Mouse (Mus musculus): Measurements from ENCODE around the gene Btbd3. TPM values are rescaled to one million over a fixed set of nuclear protein-coding genes. Genes with fewer than 3 reads are reported as not detected.

Btbd3 gene
- polyA plus RNA-seq, 1 experiment from 2014 or later, result 13.0 TPM

DNA sequence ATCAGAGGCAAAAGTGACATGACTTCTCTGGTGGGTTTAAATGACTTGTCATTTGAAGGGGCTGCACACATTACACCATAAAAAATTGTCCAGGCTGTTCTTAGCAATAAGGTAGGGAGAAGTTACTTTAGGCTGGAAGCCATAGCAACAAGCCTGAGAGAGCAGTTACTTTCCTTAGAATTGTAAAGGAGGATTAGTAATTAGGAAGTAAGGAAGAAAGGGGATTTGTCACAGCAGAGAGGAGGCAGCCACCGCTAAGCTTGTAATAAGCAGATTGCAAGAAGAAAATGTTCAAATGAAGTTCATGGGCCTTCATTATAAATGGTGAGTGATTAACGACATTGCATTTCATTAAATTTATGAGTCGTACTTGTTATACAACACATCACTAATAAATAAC is 190.1 kb downstream of the Btbd3 start:
- DNase-seq (ENCODE audit: low spot score) (no peak), ATAC-seq (replicated peaks; ENCODE audit: low FRiP score, low read depth) (no peak)
- H3K27ac ChIP-seq, result no peak overlapping the region
- no peaks in the 10 kb centered on the region for H3K27me3 ChIP-seq (ENCODE audit: insufficient read depth, low read length)
- no peak overlapping the region for H3K4me2 ChIP-seq (ENCODE audit: low read length)
- no peaks in the 10 kb centered on the region for H3K4me1 ChIP-seq (replicated peaks; ENCODE audit: insufficient read depth, low read length)
- 66% methylated on average over 3 of the region's 3 CpGs for WGBS
- TF ChIP-seq CTCF (IDR thresholded peaks at IDR 0.05; ENCODE audit: low read depth), result no peak
- H3K36me3 ChIP-seq (ENCODE audit: insufficient read depth, low read length), result no peaks in the 10 kb centered on the region
- no peak overlapping the region for H3K9ac ChIP-seq (ENCODE audit: low read depth, low read length)
- H3K9me3 ChIP-seq (replicated peaks; ENCODE audit: low read length), result no peaks in the 10 kb centered on the region
- no peak overlapping the region for H3K4me3 ChIP-seq (replicated peaks; ENCODE audit: low read depth, low read length)

DNA sequence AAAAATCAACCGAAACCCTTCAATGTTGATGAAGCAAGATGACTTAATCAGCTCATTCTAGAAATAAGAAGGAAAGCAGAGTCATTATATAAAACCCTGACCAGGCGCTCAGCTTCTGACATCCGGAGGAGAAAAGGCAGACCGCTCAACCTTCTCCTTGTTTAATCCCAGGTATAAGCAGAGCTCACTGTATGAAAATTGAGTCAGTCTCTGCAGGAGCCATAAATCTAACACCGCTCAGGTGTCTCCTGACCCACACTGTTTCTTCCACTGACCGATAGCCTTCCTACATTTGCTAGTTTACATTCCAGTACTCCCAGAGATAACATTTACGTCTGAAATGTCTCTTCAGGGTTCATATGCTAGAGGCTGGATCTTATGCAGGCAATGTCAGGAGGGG is 190.6 kb downstream of the Btbd3 start:
- Histone ChIP-seq H3K4me2 (ENCODE audit: low read length) (no peak overlapping the region), H3K27me3 (ENCODE audit: insufficient read depth, low read length) (no peaks in the 10 kb centered on the region), H3K9ac (ENCODE audit: low read depth, low read length) (no peak overlapping the region), H3K4me3 (replicated peaks; ENCODE audit: low read depth, low read length) (no peak overlapping the region), H3K36me3 (ENCODE audit: insufficient read depth, low read length) (no peaks in the 10 kb centered on the region), H3K9me3 (replicated peaks; ENCODE audit: low read length) (no peaks in the 10 kb centered on the region), H3K27ac (no peak overlapping the region), H3K4me1 (replicated peaks; ENCODE audit: insufficient read depth, low read length) (no peaks in the 10 kb centered on the region)
- 71% methylated on average over 7 of the region's 7 CpGs for WGBS
- TF ChIP-seq CTCF (IDR thresholded peaks at IDR 0.05; ENCODE audit: low read depth), result no peak
- no peak for DNase-seq (ENCODE audit: low spot score)
- ATAC-seq (replicated peaks; ENCODE audit: low FRiP score, low read depth), result no peak

DNA sequence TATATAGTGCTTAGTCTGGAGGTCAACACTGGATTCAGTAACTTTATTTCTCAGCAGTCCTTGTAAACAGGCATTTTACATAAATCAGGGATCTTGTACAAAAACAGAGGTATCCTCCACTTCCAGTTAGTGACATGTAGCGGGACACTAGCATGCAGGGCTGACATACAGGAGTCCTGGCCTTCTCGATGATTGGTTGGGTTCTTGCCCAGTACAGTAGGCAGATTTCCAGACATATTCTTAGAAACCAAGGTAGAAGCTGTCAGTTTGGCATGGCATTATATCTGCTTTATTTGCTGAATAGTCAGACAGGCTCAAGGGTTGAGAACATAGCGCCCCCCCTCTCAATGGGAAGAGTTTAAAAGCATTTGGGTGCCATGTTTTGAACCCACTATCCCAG is 191.3 kb downstream of the Btbd3 start:
- Histone ChIP-seq H3K4me1 (replicated peaks; ENCODE audit: insufficient read depth, low read length) (no peaks in the 10 kb centered on the region), H3K4me3 (replicated peaks; ENCODE audit: low read depth, low read length) (no peak overlapping the region), H3K4me2 (ENCODE audit: low read length) (no peak overlapping the region), H3K36me3 (ENCODE audit: insufficient read depth, low read length) (no peaks in the 10 kb centered on the region), H3K27me3 (ENCODE audit: insufficient read depth, low read length) (no peaks in the 10 kb centered on the region), H3K9ac (ENCODE audit: low read depth, low read length) (no peak overlapping the region), H3K27ac (no peak overlapping the region), H3K9me3 (replicated peaks; ENCODE audit: low read length) (no peaks in the 10 kb centered on the region)
- no peak for ATAC-seq (replicated peaks; ENCODE audit: low FRiP score, low read depth)
- DNase-seq (ENCODE audit: low spot score), result no peak
- TF ChIP-seq CTCF (IDR thresholded peaks at IDR 0.05; ENCODE audit: low read depth), result no peak
- 86% methylated on average over 3 of the region's 3 CpGs for WGBS

DNA sequence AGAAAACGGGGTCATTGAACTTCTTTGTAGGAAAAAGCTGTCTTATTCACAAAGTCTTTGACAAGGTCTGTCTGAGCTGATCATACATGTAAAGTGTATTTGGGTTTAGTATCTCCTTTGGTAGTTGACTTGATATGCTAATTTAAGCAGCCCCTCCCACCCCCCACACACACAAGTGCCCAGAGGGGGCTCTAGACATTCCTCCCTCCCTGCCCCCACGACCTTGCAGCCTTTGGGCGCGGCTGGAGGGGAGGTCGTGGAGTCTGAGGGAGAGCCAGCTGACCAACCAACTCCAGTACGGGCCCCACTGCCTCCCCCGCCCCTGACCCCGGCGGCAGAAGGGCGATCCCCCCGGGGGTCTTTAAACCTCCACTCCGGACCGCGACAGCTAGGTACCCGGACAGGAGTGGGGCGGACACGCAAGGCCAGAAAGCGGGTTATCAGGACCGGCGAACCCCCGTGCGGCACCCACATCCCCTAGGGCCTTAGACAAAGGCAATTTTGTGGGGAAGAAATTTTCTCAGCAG is 211.7 kb downstream of the Btbd3 start:
- ATAC-seq (replicated peaks; ENCODE audit: low FRiP score, low read depth) (no peak), DNase-seq (ENCODE audit: low spot score) (no peak)
- H3K36me3 ChIP-seq (ENCODE audit: insufficient read depth, low read length), result no peaks in the 10 kb centered on the region
- 68% methylated on average over 22 of the region's 22 CpGs for WGBS
- no peak overlapping the region for H3K27ac ChIP-seq
- H3K4me2 ChIP-seq (ENCODE audit: low read length), result no peak overlapping the region
- H3K9ac ChIP-seq (ENCODE audit: low read depth, low read length), result no peak overlapping the region
- H3K27me3 ChIP-seq (ENCODE audit: insufficient read depth, low read length), result no peaks in the 10 kb centered on the region
- no peak overlapping the region for H3K4me3 ChIP-seq (replicated peaks; ENCODE audit: low read depth, low read length)
- no peaks in the 10 kb centered on the region for H3K4me1 ChIP-seq (replicated peaks; ENCODE audit: insufficient read depth, low read length)
- TF ChIP-seq CTCF (IDR thresholded peaks at IDR 0.05; ENCODE audit: low read depth), result no peak
- H3K9me3 ChIP-seq (replicated peaks; ENCODE audit: low read length), result no peaks in the 10 kb centered on the region

DNA sequence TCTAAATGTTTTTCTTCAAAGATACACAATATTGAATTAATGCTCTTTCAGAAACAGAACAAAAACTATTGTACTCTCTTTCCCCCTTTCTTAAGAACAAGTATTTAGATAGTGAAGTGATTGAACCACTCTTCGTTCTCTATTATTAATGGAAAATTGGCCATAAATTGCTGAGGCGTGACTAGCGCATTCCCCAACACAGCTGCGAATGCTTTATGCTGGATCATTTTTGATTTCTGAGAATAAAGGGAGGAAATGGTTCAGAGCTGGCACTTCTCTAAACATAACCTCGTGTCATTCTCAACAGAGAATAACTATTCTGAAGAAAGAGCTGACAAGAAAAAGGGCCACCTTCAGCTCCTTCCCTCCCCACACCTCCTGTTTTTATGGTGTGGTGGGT is 217.0 kb downstream of the Btbd3 start:
- 81% methylated on average over 5 of the region's 5 CpGs for WGBS
- Histone ChIP-seq H3K4me1 (replicated peaks; ENCODE audit: insufficient read depth, low read length) (no peaks in the 10 kb centered on the region), H3K4me3 (replicated peaks; ENCODE audit: low read depth, low read length) (no peak overlapping the region), H3K27me3 (ENCODE audit: insufficient read depth, low read length) (no peaks in the 10 kb centered on the region), H3K27ac (no peak overlapping the region), H3K9ac (ENCODE audit: low read depth, low read length) (no peak overlapping the region), H3K36me3 (ENCODE audit: insufficient read depth, low read length) (no peaks in the 10 kb centered on the region), H3K9me3 (replicated peaks; ENCODE audit: low read length) (no peaks in the 10 kb centered on the region), H3K4me2 (ENCODE audit: low read length) (no peak overlapping the region)
- no peak for DNase-seq (ENCODE audit: low spot score)
- no peak for TF ChIP-seq CTCF (IDR thresholded peaks at IDR 0.05; ENCODE audit: low read depth)
- ATAC-seq (replicated peaks; ENCODE audit: low FRiP score, low read depth), result no peak

DNA sequence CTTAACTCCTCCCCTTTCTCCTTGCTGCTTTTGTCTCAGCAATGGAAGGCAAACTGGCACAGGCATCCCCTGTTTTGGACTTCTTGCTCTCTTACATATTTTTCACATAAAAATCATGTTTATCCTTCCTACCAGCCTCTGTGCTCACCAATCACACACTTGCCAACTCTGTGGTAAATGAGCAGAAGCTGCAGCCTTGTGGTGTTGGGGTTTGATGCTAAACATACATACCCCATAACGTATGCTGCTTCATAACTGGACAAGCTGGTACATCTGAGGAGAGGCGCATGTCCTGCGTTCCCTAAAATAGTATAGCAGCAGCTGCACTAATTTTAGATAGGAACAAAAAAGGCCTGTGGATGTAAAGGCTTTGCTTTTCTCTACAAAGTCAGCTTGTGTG is 220.1 kb downstream of the Btbd3 start:
- no peak for ATAC-seq (replicated peaks; ENCODE audit: low FRiP score, low read depth)
- no peak overlapping the region for H3K4me3 ChIP-seq (replicated peaks; ENCODE audit: low read depth, low read length)
- WGBS, result 88% methylated on average over 3 of the region's 3 CpGs

DNA sequence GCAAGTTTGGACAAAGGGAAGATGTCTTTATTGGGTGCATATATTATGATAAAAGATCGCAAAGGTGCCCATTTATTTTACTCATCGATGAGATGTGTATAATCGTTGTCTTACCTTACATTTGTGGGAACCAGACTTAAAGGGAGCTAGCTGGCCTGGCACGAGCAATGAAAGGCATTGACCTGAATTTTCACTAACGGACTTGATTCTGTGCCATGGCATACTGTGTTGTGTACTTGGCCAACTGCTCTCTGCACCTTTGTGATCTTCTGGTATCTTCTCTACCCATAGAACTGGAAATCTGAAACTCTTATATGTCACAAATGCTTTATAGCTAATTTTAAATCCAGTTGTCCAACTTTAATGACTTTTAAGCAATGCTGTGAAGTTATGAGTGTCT is 220.9 kb downstream of the Btbd3 start:
- DNase-seq (ENCODE audit: low spot score) (no peak), ATAC-seq (replicated peaks; ENCODE audit: low FRiP score, low read depth) (no peak)
- WGBS, result 95% methylated on average over 5 of the region's 5 CpGs
- Histone ChIP-seq H3K9me3 (replicated peaks; ENCODE audit: low read length) (no peaks in the 10 kb centered on the region), H3K4me3 (replicated peaks; ENCODE audit: low read depth, low read length) (no peak overlapping the region), H3K27ac (no peak overlapping the region), H3K36me3 (ENCODE audit: insufficient read depth, low read length) (no peaks in the 10 kb centered on the region), H3K4me2 (ENCODE audit: low read length) (no peak overlapping the region), H3K4me1 (replicated peaks; ENCODE audit: insufficient read depth, low read length) (no peaks in the 10 kb centered on the region), H3K9ac (ENCODE audit: low read depth, low read length) (no peak overlapping the region), H3K27me3 (ENCODE audit: insufficient read depth, low read length) (no peaks in the 10 kb centered on the region)
- TF ChIP-seq CTCF (IDR thresholded peaks at IDR 0.05; ENCODE audit: low read depth), result no peak

More for the DNA sequence above, 220.1 kb downstream of the Btbd3 start:
- Histone ChIP-seq H3K27me3 (ENCODE audit: insufficient read depth, low read length) (no peaks in the 10 kb centered on the region), H3K4me1 (replicated peaks; ENCODE audit: insufficient read depth, low read length) (no peaks in the 10 kb centered on the region), H3K4me2 (ENCODE audit: low read length) (no peak overlapping the region), H3K36me3 (ENCODE audit: insufficient read depth, low read length) (no peaks in the 10 kb centered on the region), H3K9me3 (replicated peaks; ENCODE audit: low read length) (no peaks in the 10 kb centered on the region), H3K27ac (no peak overlapping the region), H3K9ac (ENCODE audit: low read depth, low read length) (no peak overlapping the region)
- DNase-seq (ENCODE audit: low spot score), result no peak
- no peak for TF ChIP-seq CTCF (IDR thresholded peaks at IDR 0.05; ENCODE audit: low read depth)

Measured in kidney, postnatal 0 days (tissue).